ENCODE assay signal across 7 mouse cellular contexts in the genomic region with DNA sequence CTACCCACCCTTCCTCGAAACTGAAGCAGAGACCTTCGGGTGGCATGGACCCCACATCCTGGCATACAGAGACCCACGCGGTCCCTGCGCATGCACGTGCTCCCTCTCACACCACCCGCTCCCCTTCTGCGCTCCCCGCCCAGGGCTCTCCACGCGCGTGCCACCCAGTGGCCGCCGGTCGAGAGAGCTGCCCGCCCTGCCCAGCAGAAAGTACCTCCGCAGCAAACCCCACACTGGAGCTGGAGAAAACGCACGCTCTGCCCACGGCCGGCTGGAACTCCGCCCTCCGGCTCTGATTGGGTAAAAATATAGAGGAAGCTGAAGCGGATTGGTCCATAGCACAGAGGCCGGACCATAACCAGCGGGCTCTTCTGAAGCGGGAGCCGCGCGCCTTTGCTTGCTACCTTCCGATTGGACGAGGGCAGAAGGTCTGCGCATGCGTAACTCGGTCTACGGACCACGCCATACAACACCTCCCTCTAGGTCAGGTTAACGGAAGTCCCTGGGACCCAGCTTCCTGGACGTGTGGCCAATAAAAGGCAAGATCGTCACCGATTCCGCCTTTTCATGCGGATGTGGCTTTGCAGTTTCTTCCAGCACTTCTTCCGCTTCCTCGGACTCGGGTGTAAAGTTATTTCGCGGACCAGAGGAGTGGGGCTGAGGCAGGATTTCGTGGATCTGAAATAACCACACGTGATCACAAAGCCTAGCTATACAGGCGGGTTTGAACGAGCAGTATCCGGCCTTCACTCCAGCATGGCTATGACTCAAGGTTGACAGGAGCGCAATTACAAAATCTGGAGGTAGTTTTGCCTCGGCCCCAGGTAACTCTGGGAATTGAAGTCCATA. TPM values are rescaled to one million over a fixed set of nuclear protein-coding genes. Genes with fewer than 3 reads are reported as not detected.
DNase-seq lines count a peak whose midpoint lies in the region; ATAC-seq lines count a peak whose summit lies in the region.

Wdr89 (minus strand) TSS at position 280 of the 849 bp plus-strand sequence.

- peak within 1 kb of the TSS; percentile 79 for H3K4me2 ChIP-seq in intestine, embryonic 15.5 days (replicated peaks)

- H3K36me3 ChIP-seq in intestine, embryonic 15.5 days: no peaks in the 10 kb centered on the region
- H3K36me3 ChIP-seq in midbrain, embryonic 10.5 days: no peaks in the 10 kb centered on the region

- H3K4me1 ChIP-seq in intestine, embryonic 15.5 days (replicated peaks): 0 out of 2 replicates have a peak, but pooled peaks cover 5% of the 10 kb centered on the region
- peaks cover 32% of the 10 kb centered on the region for H3K4me1 ChIP-seq in midbrain, embryonic 10.5 days

- no peaks in the 10 kb centered on the region for H3K9me3 ChIP-seq in intestine, embryonic 15.5 days
- H3K9me3 ChIP-seq in midbrain, embryonic 10.5 days (replicated peaks): no peaks in the 10 kb centered on the region

- peak within 1 kb of the TSS; percentile 75 for H3K4me3 ChIP-seq in intestine, embryonic 15.5 days (replicated peaks)
- peak within 1 kb of the TSS; percentile 83 for H3K4me3 ChIP-seq in midbrain, embryonic 10.5 days

- peak; percentile 99 for DNase-seq in adrenal gland, adult 2 months
- peak; percentile 99 for DNase-seq in embryo, embryonic 11.5 days (ENCODE audit: low read depth, low spot score)
- DNase-seq in gastrocnemius, postnatal 36 days: peak; percentile 95 to 99
- DNase-seq in left cerebral cortex, postnatal 25 days (ENCODE audit: low spot score in 2 of 2): peak; percentile 100
- DNase-seq in midbrain, embryonic 10.5 days (ENCODE audit: low spot score): peak; percentile 100
- DNase-seq in right cerebral cortex, postnatal 4 days: peak; percentile 99

- peak; percentile 99 for ATAC-seq in intestine, embryonic 15.5 days

- intact Hi-C loops in gastrocnemius, postnatal 36 days (cut with DNase I): no loop called here
- intact Hi-C loops in left cerebral cortex, postnatal 25 days (cut with DNase I): loop anchor here (2.0 to 10.0 kb wide), 4 partner anchors 65 to 1345 kb away; partner anchors contain the start of genes Ppp2r5e and Sgpp1

- peak within 1 kb of the TSS; percentile 91 for H3K27ac ChIP-seq in intestine, embryonic 15.5 days
- peak within 1 kb of the TSS; percentile 93 for H3K27ac ChIP-seq in midbrain, embryonic 10.5 days (replicated peaks)

- peak within 1 kb of the TSS; percentile 83 for H3K9ac ChIP-seq in intestine, embryonic 15.5 days

- no peaks in the 10 kb centered on the region for H3K27me3 ChIP-seq in intestine, embryonic 15.5 days (replicated peaks)
- H3K27me3 ChIP-seq in midbrain, embryonic 10.5 days (ENCODE audit: low read depth, poor library complexity, severe bottlenecking): no peaks in the 10 kb centered on the region

- whole genome bisulfite sequencing in intestine, embryonic 15.5 days: under 1% methylated on average over 55 of the region's 55 CpGs
- WGBS in midbrain, embryonic 10.5 days: under 1% methylated on average over 55 of the region's 55 CpGs

RNA-seq across cellular contexts. Expression of gene Wdr89, which starts in this region (rescaled TPM):
- total RNA-seq in adrenal gland, adult 2 months (2021): 1 to 10 TPM; 3.2 to 4.9 TPM
- 1.5 and 2.0 TPM in 2 replicates for polyA plus RNA-seq in adrenal gland, adult 2 months (2012; rRNA removed)
- 1 to 10 TPM; 1.6 to 2.0 TPM for total RNA-seq in gastrocnemius, postnatal 36 days (2021)
- 11.0 and 12.6 TPM in 2 replicates for polyA plus RNA-seq in intestine, embryonic 15.5 days (2015; fragmentation: Nextera tagmentation; extraction: Ambion mirVana)
- total RNA-seq in left cerebral cortex, postnatal 25 days (2021): 1 to 10 TPM; 3.0 to 3.1 TPM
- polyA plus RNA-seq in midbrain, embryonic 10.5 days (2016; fragmentation: Nextera tagmentation; extraction: Ambion mirVana): 10.4 and 12.8 TPM in 2 replicates

Comparison
In these comparisons a context has a peak if more than half of its experiments do, and no peak if none do; other contexts are left out.
1. Peak in every context shown above with its lines: DNase-seq, ATAC-seq, H3K4me3 ChIP-seq and H3K27ac ChIP-seq.